Mouse (Mus musculus) ES-E14 (cell line): ENCODE measurements around the gene Clk2. TPM values are rescaled to one million over a fixed set of nuclear protein-coding genes. Genes with fewer than 3 reads are reported as not detected.

Experiments
- DNase-seq: peaks from one replicate; pipeline ENCODE4 v3.0.0-alpha.2; 2013; ENCODE audit warnings: low read depth, low spot score
- H3K27ac ChIP-seq: 2 replicates; pipeline ENCODE4 v1.5.1; 2012; ENCODE audit warnings: low read depth, mild to moderate bottlenecking, low read length, moderate library complexity, mixed read lengths; ENCODE audit not compliant: poor library complexity, insufficient read depth, severe bottlenecking
- H3K36me3 ChIP-seq: 2 replicates; pipeline ENCODE4 v1.6.1; 2012; ENCODE audit warnings: mild to moderate bottlenecking, low read length, moderate library complexity, mixed read lengths; ENCODE audit not compliant: control insufficient read depth, poor library complexity, insufficient read depth, severe bottlenecking
- H3K4me1 ChIP-seq, 2 experiments: fragments of 150-350 bp in 1 of 2; sonication (generic) in 1 of 2; 2 replicates each; pipeline ENCODE4 v1.6.1; 2012; ENCODE audit warnings: low read length in 2 of 2, mild to moderate bottlenecking in 1 of 2, mixed read lengths in 1 of 2; ENCODE audit not compliant: control insufficient read depth in 2 of 2, insufficient read depth in 2 of 2, poor library complexity in 1 of 2
- H3K4me3 ChIP-seq, 2 experiments: fragments of 150-350 bp in 1 of 2; sonication (generic) in 1 of 2; 2 replicates each; pipeline ENCODE4 v1.5.1; 2012; ENCODE audit warnings: low read length in 2 of 2, low read depth in 1 of 2, mild to moderate bottlenecking in 1 of 2, mixed read lengths in 1 of 2; ENCODE audit not compliant: insufficient read depth in 1 of 2, poor library complexity in 1 of 2, severe bottlenecking in 1 of 2
- H3K9ac ChIP-seq: 2 replicates; pipeline ENCODE4 v1.6.1; 2012; ENCODE audit warnings: low read depth, mild to moderate bottlenecking, low read length, mixed read lengths; ENCODE audit not compliant: poor library complexity, insufficient read depth, severe bottlenecking
- H3K9me3 ChIP-seq: fragments of 150-350 bp; sonication (generic); 2 replicates; pipeline ENCODE4 v1.6.1; 2012; ENCODE audit warnings: low read depth, mild to moderate bottlenecking, low read length; ENCODE audit not compliant: control insufficient read depth, insufficient read depth
- CHD2 ChIP-seq: IDR thresholded peaks from 2 replicates; pipeline ENCODE4 v1.6.1; 2014; ENCODE audit warnings: mild to moderate bottlenecking, low read depth, low read length, inconsistent platforms
- HCFC1 ChIP-seq: IDR thresholded peaks from 2 replicates; pipeline ENCODE4 v1.6.1; 2012; ENCODE audit warnings: low read length, inconsistent platforms, borderline replicate concordance; ENCODE audit not compliant: insufficient read depth
- MAFK ChIP-seq: IDR thresholded peaks from 2 replicates; pipeline ENCODE4 v1.6.1; 2014; ENCODE audit warnings: mild to moderate bottlenecking, low read depth, low read length, inconsistent platforms; ENCODE audit not compliant: insufficient read depth
- ZC3H11A ChIP-seq: IDR thresholded peaks from 2 replicates; pipeline ENCODE4 v1.6.1; 2012; ENCODE audit warnings: low read depth, mild to moderate bottlenecking, inconsistent platforms, low read length, borderline replicate concordance
- ZNF384 ChIP-seq: IDR thresholded peaks from 2 replicates; pipeline ENCODE4 v1.6.1; 2012; ENCODE audit warnings: low read depth, low read length, inconsistent platforms
- in situ Hi-C, 2 experiments: fragments of 600-800 bp; cut with MboI; formaldehyde crosslinking; loops; one replicate each; pipeline ENCODE4 v1.15.1; 2025; ENCODE audit warnings: low sequenced_read_pairs in 2 of 2, inconsistent platforms in 1 of 2; ENCODE audit not compliant: unreplicated experiment in 2 of 2
- total RNA-seq: library from RNA; depleted of rRNA; stranded (reverse); fragments of 300-350 nt; gene quantifications from 2 replicates; pipeline ENCODE4 v1.2.3, GENCODE M21; 2012

Gene Clk2
- total RNA-seq, 1 experiment: 42.0 TPM

- no peak for DNase-seq
- Histone ChIP-seq H3K27ac (no peak overlapping the region), H3K4me3 (peak overlapping the region; percentile 40 to 59), H3K36me3 (no peaks in the 10 kb centered on the region), H3K9me3 (no peaks in the 10 kb centered on the region), H3K4me1 (peaks cover 0 to 13% of the 10 kb centered on the region in 2 experiments; a peak in 1 of 4 replicates), H3K9ac (peak overlapping the region; percentile 29; the same call in 1 of the 2 replicates)
- in situ Hi-C loops: no loop called here
- TF ChIP-seq MAFK: no peak
- no peak for TF ChIP-seq ZC3H11A
- no peak for TF ChIP-seq HCFC1
- no peak for TF ChIP-seq CHD2
- no peak for TF ChIP-seq ZNF384
Observed at GRCm38 (mm10) chr3:89147101-89147978, 17.3 kb upstream of the Clk2 start.

GRCm38 (mm10) chr3:89147979-89148311, 16.6 kb upstream of the Clk2 start:
- Histone ChIP-seq H3K36me3 (no peaks in the 10 kb centered on the region), H3K9ac (peak overlapping the region; percentile 29; the same call in 1 of the 2 replicates), H3K4me1 (peaks cover 0 to 13% of the 10 kb centered on the region in 2 experiments; a peak in 1 of 4 replicates), H3K9me3 (no peaks in the 10 kb centered on the region), H3K4me3 (peak overlapping the region; percentile 40 to 59), H3K27ac (no peak overlapping the region)
- DNase-seq: no peak
- in situ Hi-C loops: no loop called here
- TF ChIP-seq MAFK (no peak), ZC3H11A (no peak), HCFC1 (no peak), CHD2 (no peak)

DNA sequence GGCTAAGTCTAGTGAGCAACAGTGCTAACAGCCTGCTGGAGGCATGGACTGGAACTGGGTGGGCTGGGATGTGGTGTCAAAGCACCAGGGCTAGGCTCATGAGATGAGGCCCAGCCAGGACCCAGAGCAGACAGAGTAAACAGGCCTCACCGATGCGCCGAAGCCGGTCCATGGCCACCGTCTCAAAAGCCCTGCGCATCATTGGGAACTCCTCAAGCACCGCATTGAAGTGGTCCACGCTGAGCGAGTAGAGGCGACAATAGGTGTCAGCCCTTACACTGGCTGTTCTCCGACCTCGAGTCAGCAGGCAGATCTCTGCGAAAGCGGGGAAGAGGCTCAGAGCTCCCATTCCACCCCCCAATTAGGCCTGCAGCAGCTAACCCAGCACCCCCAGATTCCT, 16.0 kb upstream of the Clk2 start:
- Histone ChIP-seq H3K4me3 (no peak overlapping the region), H3K27ac (no peak overlapping the region), H3K9me3 (no peaks in the 10 kb centered on the region), H3K36me3 (no peaks in the 10 kb centered on the region), H3K4me1 (peaks cover 0 to 9% of the 10 kb centered on the region in 2 experiments; a peak in 1 of 4 replicates), H3K9ac (no peak overlapping the region)
- no peak for DNase-seq
- in situ Hi-C loops: no loop called here
- TF ChIP-seq ZNF384 (no peak), CHD2 (no peak), HCFC1 (no peak), ZC3H11A (no peak), MAFK (no peak)

DNA sequence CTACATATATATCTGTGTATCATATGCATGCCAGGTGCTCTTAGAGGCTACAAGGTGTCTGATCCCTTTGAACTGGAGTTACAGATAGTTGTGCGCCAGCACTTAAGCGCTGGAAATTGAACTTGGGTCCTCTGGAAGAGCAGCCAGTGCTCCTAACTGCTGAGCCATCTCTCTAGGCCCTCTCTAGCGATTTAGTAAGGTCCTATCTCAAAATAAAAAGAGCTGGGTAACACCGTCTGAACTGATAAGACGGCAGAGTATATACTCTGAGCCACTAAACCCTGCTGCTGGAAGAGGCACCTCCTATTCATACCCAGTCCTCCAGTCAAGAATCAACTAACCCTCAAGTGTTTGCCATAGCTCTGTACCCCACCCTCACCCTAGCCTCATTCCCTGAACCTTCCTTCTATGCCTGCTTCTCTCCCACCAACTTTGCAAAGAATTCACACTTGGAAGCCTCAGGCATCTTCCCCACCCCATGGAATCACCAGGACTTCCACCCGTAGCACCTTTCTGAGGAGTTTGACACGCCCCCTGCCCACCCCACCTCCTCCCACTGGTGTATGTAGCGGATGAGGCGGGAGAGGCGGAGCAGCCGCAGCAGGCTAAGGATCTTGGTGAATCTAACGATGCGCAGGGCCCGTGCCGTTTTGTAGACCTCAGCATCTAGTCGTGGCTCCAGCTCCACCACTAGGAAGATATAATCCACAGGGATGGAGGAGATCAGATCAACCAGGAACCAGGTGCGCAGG, 12.3 kb upstream of the Clk2 start:
- H3K9ac ChIP-seq: no peak overlapping the region
- peak overlapping the region in 1 of 2 experiments; percentile 4; a peak in 1 of 4 replicates for H3K4me3 ChIP-seq
- H3K9me3 ChIP-seq: no peaks in the 10 kb centered on the region
- DNase-seq: no peak
- H3K27ac ChIP-seq: no peak overlapping the region
- peaks cover 0 to 9% of the 10 kb centered on the region in 2 experiments; a peak in 1 of 4 replicates for H3K4me1 ChIP-seq
- in situ Hi-C loops: no loop called here
- no peaks in the 10 kb centered on the region for H3K36me3 ChIP-seq
- TF ChIP-seq CHD2 (no peak), ZC3H11A (no peak), MAFK (no peak), ZNF384 (no peak), HCFC1 (no peak)
